In the genomic region with DNA sequence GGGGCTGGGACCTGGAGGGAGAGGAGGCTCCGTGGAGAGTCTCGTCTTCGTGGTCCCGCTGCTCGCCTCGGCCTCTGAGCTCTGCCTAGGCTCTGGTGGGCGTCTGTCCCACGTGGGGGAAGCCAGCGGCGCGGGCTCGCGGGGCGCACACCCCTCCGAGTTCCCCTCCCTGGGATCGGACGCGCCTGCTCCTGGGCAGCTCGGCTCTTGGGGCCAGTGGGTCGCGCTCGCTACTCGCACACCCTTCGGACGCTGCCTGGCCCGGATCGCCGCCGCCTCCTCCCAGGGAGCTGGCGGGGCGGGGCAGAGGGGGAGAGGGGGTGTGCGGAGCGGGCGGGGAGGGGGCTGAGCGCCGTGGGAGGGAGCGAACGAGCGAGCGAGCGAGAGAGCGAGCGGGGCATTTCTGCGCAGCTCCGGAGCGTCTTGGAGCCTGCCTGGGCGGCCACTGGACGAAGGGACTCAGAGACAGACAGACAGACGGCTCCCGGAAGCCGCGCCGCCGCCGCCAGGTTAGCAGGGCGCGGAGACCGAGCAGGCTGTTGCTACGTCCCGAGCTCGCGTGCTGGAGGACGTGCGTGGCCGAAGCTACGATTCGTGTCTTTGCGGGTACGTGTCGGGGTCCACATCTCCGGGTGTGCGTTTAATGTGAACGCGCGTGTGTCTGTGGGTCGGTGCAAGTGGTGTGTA, we compare ENCODE assay signal across 7 mouse cellular contexts. TPM values are rescaled to one million over a fixed set of nuclear protein-coding genes. Genes with fewer than 3 reads are reported as not detected.
DNase-seq lines count a peak whose midpoint lies in the region; ATAC-seq lines count a peak whose summit lies in the region.

A gene (plus strand): TSS at position 216 of the 687 bp plus-strand sequence.

- peak within 1 kb of the TSS; percentile 70 for H3K4me3 ChIP-seq in forebrain, embryonic 14.5 days (ENCODE audit: low read depth, low read length)
- H3K4me3 ChIP-seq in hindbrain, embryonic 12.5 days = peak within 1 kb of the TSS; percentile 55

- peak within 1 kb of the TSS; percentile 86 for H3K4me2 ChIP-seq in forebrain, embryonic 14.5 days (ENCODE audit: low read length)
- peak within 1 kb of the TSS; percentile 90 for H3K4me2 ChIP-seq in hindbrain, embryonic 12.5 days (replicated peaks)

- peak; percentile 59 for DNase-seq in Muller cell, postnatal 12 days (ENCODE audit: inconsistent ontology term)
- DNase-seq in adrenal gland, postnatal 4 days (ENCODE audit: low spot score in 2 of 2) = peak; percentile 30 to 37
- DNase-seq in forebrain, embryonic 14.5 days (ENCODE audit: low spot score) = peak; percentile 55
- DNase-seq in left cerebral cortex, adult 8-10 months (ENCODE audit: low spot score in 2 of 2) = no peak
- DNase-seq in lung, postnatal 4 days = peak; percentile 75 to 83
- DNase-seq in retina, postnatal 1 day = peak; percentile 76

- no peaks in the 10 kb centered on the region for H3K36me3 ChIP-seq in forebrain, embryonic 14.5 days (ENCODE audit: control insufficient read depth, insufficient read depth, low read length)
- no peaks in the 10 kb centered on the region for H3K36me3 ChIP-seq in hindbrain, embryonic 12.5 days

- H3K27ac ChIP-seq in forebrain, embryonic 14.5 days (ENCODE audit: low read depth, low read length) = peak within 1 kb of the TSS; percentile 86
- H3K27ac ChIP-seq in hindbrain, embryonic 12.5 days = peak within 1 kb of the TSS; percentile 81

- H3K4me1 ChIP-seq in forebrain, embryonic 14.5 days (ENCODE audit: control insufficient read depth, insufficient read depth, low read length) = no peaks in the 10 kb centered on the region
- peaks cover 19% of the 10 kb centered on the region for H3K4me1 ChIP-seq in hindbrain, embryonic 12.5 days

- peak within 1 kb of the TSS; percentile 84 for H3K9ac ChIP-seq in forebrain, embryonic 14.5 days (ENCODE audit: low read length)
- H3K9ac ChIP-seq in hindbrain, embryonic 12.5 days = peak within 1 kb of the TSS; percentile 80

- peak; percentile 64 for ATAC-seq in forebrain, embryonic 14.5 days
- peak; percentile 72 for ATAC-seq in hindbrain, embryonic 12.5 days (ENCODE audit: low FRiP score)

- peaks cover 16% of the 10 kb centered on the region for H3K27me3 ChIP-seq in forebrain, embryonic 14.5 days (replicated peaks; ENCODE audit: control insufficient read depth, insufficient read depth, low read length)
- H3K27me3 ChIP-seq in hindbrain, embryonic 12.5 days = peaks cover 45% of the 10 kb centered on the region

- WGBS in forebrain, embryonic 14.5 days = under 1% methylated on average over 67 of the region's 76 CpGs
- WGBS in hindbrain, embryonic 12.5 days = 1% methylated on average over 59 of the region's 76 CpGs

- no peaks in the 10 kb centered on the region for H3K9me3 ChIP-seq in forebrain, embryonic 14.5 days (replicated peaks; ENCODE audit: control insufficient read depth, low read length)
- H3K9me3 ChIP-seq in hindbrain, embryonic 12.5 days (replicated peaks) = no peaks in the 10 kb centered on the region

RNA-seq across cellular contexts. Expression of the gene that starts here (rescaled TPM):
- 10 to 100 TPM; 54.3 to 56.1 TPM for total RNA-seq in adrenal gland, postnatal 4 days (2021)
- 9.6 and 11.2 TPM in 2 replicates for polyA plus RNA-seq in forebrain, embryonic 14.5 days (2014; fragmentation: Nextera tagmentation; extraction: Ambion mirVana)
- polyA plus RNA-seq in hindbrain, embryonic 12.5 days (2016; fragmentation: Nextera tagmentation; extraction: Ambion mirVana) = 6.1 and 7.1 TPM in 2 replicates
- total RNA-seq in left cerebral cortex, adult 8-10 months (2022) = 100 to 1,000 TPM; 359 to 405 (median 385) TPM

Comparison
In these comparisons a context has a peak if more than half of its experiments do, and no peak if none do; other contexts are left out.
1. RNA of the gene that starts here (total RNA-seq): 359 to 405 TPM in left cerebral cortex, adult 8-10 months; 54.3 to 56.1 TPM in adrenal gland, postnatal 4 days; every median in the first group is over 4 times any median in the second.
2. DNase-seq: peak in Muller cell, postnatal 12 days (single experiment), adrenal gland, postnatal 4 days (2 of 2), forebrain, embryonic 14.5 days (single experiment), lung, postnatal 4 days (2 of 2) and retina, postnatal 1 day (single experiment); none in left cerebral cortex, adult 8-10 months (0 of 2).